Mouse (Mus musculus): ENCODE results near the gene Acsbg1. TPM values are rescaled to one million over a fixed set of nuclear protein-coding genes. Genes with fewer than 3 reads are reported as not detected.
A peak's percentile ranks its signal among the peaks of the same experiment; 100 is the strongest.

Acsbg1 gene
- polyA plus RNA-seq (2016; fragmentation: Nextera tagmentation; extraction: Ambion mirVana) = 10.7 and 11.7 TPM in 2 replicates

DNA sequence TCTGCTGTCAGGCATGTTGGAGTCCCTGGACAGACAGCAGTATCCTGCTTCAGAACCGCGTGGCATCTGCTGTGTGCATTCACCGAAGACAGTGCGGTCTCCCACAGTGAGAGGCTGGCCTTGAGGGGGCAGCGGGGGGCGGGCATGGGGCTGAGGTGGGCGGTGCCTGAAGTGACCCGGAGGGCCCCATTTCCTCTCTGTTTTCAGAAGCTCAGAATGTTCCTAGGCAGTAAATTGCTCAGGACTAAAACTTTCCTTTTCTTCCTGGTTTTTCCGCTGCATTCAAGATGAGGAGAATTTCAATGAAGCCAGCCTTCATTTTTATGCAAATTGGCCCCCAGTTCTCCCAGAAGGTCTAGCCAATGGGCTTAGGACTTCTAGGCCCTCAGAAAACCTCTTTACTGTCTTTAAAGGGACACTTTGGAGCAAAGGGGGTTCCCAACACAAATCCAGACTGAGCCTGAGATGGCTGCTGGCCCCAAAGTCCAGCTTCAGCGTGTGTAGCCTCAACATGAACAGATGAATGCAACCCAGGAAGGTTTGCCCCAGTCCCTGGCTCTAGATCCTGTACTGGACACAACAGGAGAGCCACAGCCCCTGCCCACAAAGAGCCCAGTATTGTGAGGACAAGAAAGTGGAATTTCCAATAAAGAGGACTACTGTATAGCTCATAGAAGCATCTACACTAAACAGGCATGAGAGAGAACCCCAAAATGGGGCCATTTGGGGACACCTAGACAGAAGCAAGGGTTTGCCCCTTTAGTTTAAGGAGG, at the start of gene Acsbg1:
Gene Acsbg1, minus strand, starts transcription at position 266 of the 773 bp plus-strand sequence.
- no peak within 1 kb of the TSS for H3K9ac ChIP-seq (replicated peaks)
- WGBS = 6% methylated on average over 10 of the region's 10 CpGs
- H3K27ac ChIP-seq (replicated peaks) = peak within 1 kb of the TSS; percentile 71
- peak within 1 kb of the TSS; percentile 51 for H3K4me2 ChIP-seq (replicated peaks)
- peaks cover 16% of the 10 kb centered on the region for H3K4me1 ChIP-seq
- H3K4me3 ChIP-seq = peak within 1 kb of the TSS; percentile 29
- H3K36me3 ChIP-seq = no peaks in the 10 kb centered on the region
- H3K9me3 ChIP-seq = no peaks in the 10 kb centered on the region
- ATAC-seq (ENCODE audit: low FRiP score, low read depth) = peak; percentile 80
- no peaks in the 10 kb centered on the region for H3K27me3 ChIP-seq

- peaks cover 2% of the 10 kb centered on the region; the same call in 1 of the 2 replicates for H3K27me3 ChIP-seq
- H3K4me3 ChIP-seq = no peak overlapping the region
- no peaks in the 10 kb centered on the region for H3K9me3 ChIP-seq
- H3K9ac ChIP-seq (replicated peaks) = no peak overlapping the region
- no peak overlapping the region for H3K4me2 ChIP-seq (replicated peaks)
- no peak overlapping the region for H3K27ac ChIP-seq (replicated peaks)
- WGBS = 88% methylated on average over 5 of the region's 5 CpGs
- H3K36me3 ChIP-seq = peaks cover 31% of the 10 kb centered on the region
- ATAC-seq (ENCODE audit: low FRiP score, low read depth) = no peak
- H3K4me1 ChIP-seq = 0 out of 2 replicates have a peak, but pooled peaks cover 6% of the 10 kb centered on the region
Observed at GRCm38 (mm10) chr9:54708085-54708484, 46.4 kb upstream of the Acsbg1 start.

DNA sequence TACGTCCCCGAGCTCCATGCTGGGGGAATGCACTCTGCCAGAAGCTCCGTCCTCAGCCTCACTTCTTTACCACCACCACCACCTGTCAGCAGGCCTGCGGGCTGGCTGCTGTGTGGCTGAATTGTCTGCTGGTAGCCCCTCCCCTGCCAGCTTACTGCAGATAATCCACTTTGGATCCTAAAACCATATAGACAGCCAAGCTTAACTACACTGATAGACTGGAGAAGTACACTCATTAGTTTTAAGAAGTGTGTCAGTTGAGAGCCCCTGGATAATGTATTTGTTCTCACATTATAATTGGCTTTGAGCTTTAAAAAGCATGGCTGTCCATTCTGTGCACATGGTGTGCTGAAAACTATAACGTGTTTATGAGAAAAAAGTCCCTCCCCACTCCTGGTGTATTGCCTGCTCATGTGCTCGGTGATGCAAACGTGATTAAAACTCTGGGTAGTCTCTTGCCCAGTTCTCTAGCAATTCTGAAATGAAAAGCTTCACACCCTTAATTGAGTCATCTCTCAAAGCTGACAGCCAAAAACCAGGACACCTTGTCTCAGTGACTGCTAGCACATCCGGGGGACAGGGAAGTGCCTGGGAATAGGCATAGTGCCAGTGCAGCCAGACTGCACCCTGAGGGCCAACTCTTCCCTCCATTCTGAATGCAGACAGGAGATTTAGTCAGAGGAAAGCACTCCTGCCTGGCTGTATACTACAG, 45.8 kb upstream of the Acsbg1 start:
- WGBS = 40% methylated on average over 8 of the region's 8 CpGs
- ATAC-seq (ENCODE audit: low FRiP score, low read depth) = no peak
- Histone ChIP-seq H3K36me3 (peaks cover 30% of the 10 kb centered on the region; the same call in 1 of the 2 replicates), H3K4me2 (replicated peaks) (no peak overlapping the region), H3K4me3 (no peak overlapping the region), H3K4me1 (0 out of 2 replicates have a peak, but pooled peaks cover 6% of the 10 kb centered on the region), H3K9me3 (no peaks in the 10 kb centered on the region), H3K27me3 (peaks cover 9% of the 10 kb centered on the region; the same call in 1 of the 2 replicates), H3K27ac (replicated peaks) (no peak overlapping the region), H3K9ac (replicated peaks) (no peak overlapping the region)

- H3K9me3 ChIP-seq = no peaks in the 10 kb centered on the region
- no peak overlapping the region for H3K9ac ChIP-seq (replicated peaks)
- H3K4me1 ChIP-seq = 0 out of 2 replicates have a peak, but pooled peaks cover 6% of the 10 kb centered on the region
- 0 out of 2 replicates have a peak, but pooled peaks cover 11% of the 10 kb centered on the region for H3K36me3 ChIP-seq
- no peak overlapping the region for H3K4me2 ChIP-seq (replicated peaks)
- no peak for ATAC-seq (ENCODE audit: low FRiP score, low read depth)
- H3K27ac ChIP-seq (replicated peaks) = no peak overlapping the region
- 63% methylated on average over 1 of the region's 1 CpGs for WGBS
- H3K4me3 ChIP-seq = no peak overlapping the region
- peaks cover 24% of the 10 kb centered on the region for H3K27me3 ChIP-seq
Observed at GRCm38 (mm10) chr9:54705561-54705960, 43.9 kb upstream of the Acsbg1 start.

GRCm38 (mm10) chr9:54704361-54704760, 42.7 kb upstream of the Acsbg1 start:
- H3K36me3 ChIP-seq = 0 out of 2 replicates have a peak, but pooled peaks cover 8% of the 10 kb centered on the region
- no peak overlapping the region for H3K4me3 ChIP-seq
- no peak overlapping the region for H3K4me2 ChIP-seq (replicated peaks)
- H3K4me1 ChIP-seq = peaks cover 14% of the 10 kb centered on the region; the same call in 1 of the 2 replicates
- H3K9me3 ChIP-seq = no peaks in the 10 kb centered on the region
- no peak overlapping the region for H3K9ac ChIP-seq (replicated peaks)
- WGBS = 84% methylated on average over 5 of the region's 5 CpGs
- peaks cover 35% of the 10 kb centered on the region for H3K27me3 ChIP-seq
- no peak for ATAC-seq (ENCODE audit: low FRiP score, low read depth)
- H3K27ac ChIP-seq (replicated peaks) = no peak overlapping the region

DNA sequence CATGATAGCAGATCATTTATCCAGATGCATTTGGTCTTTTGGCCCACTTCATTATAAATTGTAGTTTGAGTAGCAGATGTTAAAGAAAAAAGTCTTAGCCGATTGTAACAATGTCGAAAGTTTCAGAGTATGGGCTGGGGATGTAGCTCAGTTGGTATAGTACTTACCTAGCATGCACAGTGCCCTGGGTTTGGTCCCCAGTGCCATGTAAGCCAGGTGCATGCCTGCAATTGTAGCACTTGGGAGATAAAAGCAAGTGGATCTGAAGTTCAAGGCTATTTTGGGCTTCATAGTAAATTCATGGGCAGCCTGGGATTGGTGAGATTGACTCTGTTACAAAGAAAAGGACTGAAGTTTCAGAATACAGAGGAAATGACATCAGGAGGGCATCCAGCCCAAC, 40.9 kb upstream of the Acsbg1 start:
- ATAC-seq (ENCODE audit: low FRiP score, low read depth) = no peak
- H3K36me3 ChIP-seq = no peaks in the 10 kb centered on the region
- peaks cover 18% of the 10 kb centered on the region; the same call in 1 of the 2 replicates for H3K4me1 ChIP-seq
- H3K9me3 ChIP-seq = no peaks in the 10 kb centered on the region
- no peak overlapping the region for H3K4me2 ChIP-seq (replicated peaks)
- WGBS = 89% methylated on average over 2 of the region's 2 CpGs
- H3K4me3 ChIP-seq = no peak overlapping the region
- no peak overlapping the region for H3K9ac ChIP-seq (replicated peaks)
- H3K27ac ChIP-seq (replicated peaks) = no peak overlapping the region
- H3K27me3 ChIP-seq = peaks cover 52% of the 10 kb centered on the region

- H3K4me2 ChIP-seq (replicated peaks) = no peak overlapping the region
Observed at GRCm38 (mm10) chr9:54700746-54701145, 39.1 kb upstream of the Acsbg1 start.

DNA sequence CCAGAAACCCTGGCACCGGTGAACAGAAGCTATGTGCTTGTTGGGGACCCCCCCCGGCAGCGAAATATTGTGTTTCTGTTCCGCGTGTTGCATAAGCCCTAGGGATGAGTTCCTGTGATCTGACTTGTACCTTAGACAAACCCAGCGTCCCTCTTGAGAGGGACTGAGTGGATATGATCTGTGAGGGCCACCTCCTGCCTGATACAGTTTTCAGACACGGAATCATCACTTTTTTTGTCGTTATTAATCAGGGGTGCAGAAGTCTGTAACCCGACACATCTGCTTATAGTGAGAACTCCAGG, 38.5 kb upstream of the Acsbg1 start:
- no peak overlapping the region for H3K27ac ChIP-seq (replicated peaks)

More at GRCm38 (mm10) chr9:54700746-54701145, 39.1 kb upstream of the Acsbg1 start:
- H3K27me3 ChIP-seq = peaks cover 59% of the 10 kb centered on the region
- no peaks in the 10 kb centered on the region for H3K9me3 ChIP-seq
- 81% methylated on average over 7 of the region's 7 CpGs for whole genome bisulfite sequencing
- peaks cover 12% of the 10 kb centered on the region; the same call in 1 of the 2 replicates for H3K4me1 ChIP-seq
- H3K27ac ChIP-seq (replicated peaks) = no peak overlapping the region
- no peak overlapping the region for H3K4me3 ChIP-seq
- H3K9ac ChIP-seq (replicated peaks) = no peak overlapping the region
- no peak for ATAC-seq (ENCODE audit: low FRiP score, low read depth)
- no peaks in the 10 kb centered on the region for H3K36me3 ChIP-seq

DNA sequence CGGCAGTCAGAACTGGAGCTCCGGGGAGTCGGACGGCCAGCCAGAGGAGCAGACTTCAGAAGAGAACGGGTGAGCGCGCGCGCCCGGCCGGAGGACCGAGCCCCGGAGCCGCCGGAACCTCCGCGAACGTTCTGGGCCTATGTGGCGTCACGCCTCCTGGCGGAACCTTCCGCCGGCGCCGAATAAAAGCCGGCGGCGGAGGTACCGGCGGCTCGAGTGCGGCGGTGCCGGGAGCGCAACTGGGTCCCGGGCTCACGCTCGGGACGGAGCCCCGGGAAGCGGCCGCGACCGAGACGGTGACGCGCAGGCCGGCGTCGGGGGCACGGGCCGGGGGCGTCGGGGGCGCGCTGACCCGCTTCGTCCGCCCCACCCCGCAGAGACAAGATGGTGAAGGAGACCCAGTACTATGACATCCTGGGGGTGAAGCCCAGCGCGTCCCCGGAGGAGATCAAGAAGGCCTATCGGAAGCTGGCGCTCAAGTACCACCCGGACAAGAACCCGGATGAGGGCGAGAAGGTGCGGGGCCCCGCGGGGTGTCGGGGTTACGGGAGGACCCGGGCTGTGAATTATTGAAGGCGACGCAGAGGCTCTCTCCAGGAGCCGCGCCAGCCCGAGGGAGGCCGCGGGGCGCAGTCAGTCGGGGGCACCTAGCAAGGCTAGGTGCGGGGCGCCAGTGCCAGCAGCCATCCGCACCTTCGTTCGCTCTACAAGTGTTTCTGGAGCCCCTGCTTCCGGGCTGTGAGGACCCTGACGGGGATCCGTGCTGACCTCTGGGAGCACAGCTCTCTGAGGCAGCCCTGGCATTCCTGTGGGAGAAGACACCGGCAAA, 37.9 kb upstream of the Acsbg1 start:
- H3K4me2 ChIP-seq (replicated peaks) = peak overlapping the region; percentile 87
- H3K4me1 ChIP-seq = peaks cover 12% of the 10 kb centered on the region; the same call in 1 of the 2 replicates
- H3K9me3 ChIP-seq = no peaks in the 10 kb centered on the region
- no peak overlapping the region for H3K27ac ChIP-seq (replicated peaks)
- WGBS = under 1% methylated on average over 84 of the region's 92 CpGs
- H3K36me3 ChIP-seq = no peaks in the 10 kb centered on the region
- peaks cover 63% of the 10 kb centered on the region for H3K27me3 ChIP-seq
- H3K9ac ChIP-seq (replicated peaks) = peak overlapping the region; percentile 60
- peak overlapping the region; percentile 69 for H3K4me3 ChIP-seq
- peak; percentile 81 for ATAC-seq (ENCODE audit: low FRiP score, low read depth)

More for the DNA sequence above, 38.5 kb upstream of the Acsbg1 start:
- H3K36me3 ChIP-seq = no peaks in the 10 kb centered on the region
- H3K4me2 ChIP-seq (replicated peaks) = peak overlapping the region; percentile 87
- H3K27me3 ChIP-seq = peaks cover 62% of the 10 kb centered on the region
- peaks cover 12% of the 10 kb centered on the region; the same call in 1 of the 2 replicates for H3K4me1 ChIP-seq
- WGBS = 27% methylated on average over 9 of the region's 9 CpGs
- H3K9ac ChIP-seq (replicated peaks) = peak overlapping the region; percentile 60
- peak overlapping the region; percentile 69 for H3K4me3 ChIP-seq
- H3K9me3 ChIP-seq = no peaks in the 10 kb centered on the region
- no peak for ATAC-seq (ENCODE audit: low FRiP score, low read depth)

GRCm38 (mm10) chr9:54699087-54699344, 37.3 kb upstream of the Acsbg1 start:
- H3K9ac ChIP-seq (replicated peaks) = peak overlapping the region; percentile 60
- H3K27me3 ChIP-seq = peaks cover 63% of the 10 kb centered on the region
- no peaks in the 10 kb centered on the region for H3K36me3 ChIP-seq
- ATAC-seq (ENCODE audit: low FRiP score, low read depth) = peak; percentile 62
- no peaks in the 10 kb centered on the region for H3K9me3 ChIP-seq
- H3K4me1 ChIP-seq = peaks cover 12% of the 10 kb centered on the region; the same call in 1 of the 2 replicates
- H3K27ac ChIP-seq (replicated peaks) = no peak overlapping the region
- peak overlapping the region; percentile 69 for H3K4me3 ChIP-seq
- 6% methylated on average over 27 of the region's 27 CpGs for WGBS
- peak overlapping the region; percentile 87 for H3K4me2 ChIP-seq (replicated peaks)

DNA sequence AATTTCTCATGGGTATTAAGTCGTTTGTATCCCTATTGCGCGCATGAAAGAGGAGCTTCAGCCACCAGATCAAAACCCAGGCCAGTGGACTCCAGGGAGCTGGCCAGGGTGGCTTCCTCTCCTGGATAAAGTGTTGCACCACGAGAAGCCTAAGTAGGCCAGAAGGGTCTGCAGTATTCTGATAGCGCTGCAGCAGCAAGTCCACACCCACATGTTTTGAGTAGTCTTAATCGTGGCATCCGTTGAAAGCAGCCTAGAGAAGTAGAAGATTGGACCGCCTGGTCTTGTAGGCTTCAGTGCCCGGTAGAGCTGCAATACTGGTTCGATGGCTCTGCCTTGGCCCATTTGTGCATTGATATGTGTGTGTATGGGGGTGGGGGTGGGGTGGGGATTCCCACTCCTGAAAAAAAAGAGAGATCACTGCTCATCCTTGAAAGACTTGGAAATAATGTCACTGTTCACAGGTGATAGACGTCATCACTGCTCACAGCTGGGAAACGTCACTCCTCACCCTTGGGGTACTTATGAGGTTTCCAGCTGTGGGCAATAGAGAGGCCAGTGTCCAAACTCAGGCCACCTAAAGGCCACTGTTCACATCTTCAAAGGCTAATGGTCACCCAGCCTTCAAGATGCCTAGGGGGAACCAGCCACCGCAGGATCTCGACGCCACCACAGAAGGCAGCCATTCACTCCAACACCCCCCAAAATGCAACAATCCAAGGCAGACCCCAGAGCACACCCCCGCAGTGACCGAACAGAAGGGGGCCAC, 36.8 kb upstream of the Acsbg1 start, which contains the start of gene Dnaja4:
Gene Dnaja4, plus strand, starts transcription at position 556 of the 769 bp plus-strand sequence.
- no peaks in the 10 kb centered on the region for H3K9me3 ChIP-seq
- peak; percentile 44 for ATAC-seq (ENCODE audit: low FRiP score, low read depth)
- H3K36me3 ChIP-seq = no peaks in the 10 kb centered on the region
- peaks cover 12% of the 10 kb centered on the region; the same call in 1 of the 2 replicates for H3K4me1 ChIP-seq
- H3K27me3 ChIP-seq = peaks cover 63% of the 10 kb centered on the region
- H3K4me3 ChIP-seq = peak within 1 kb of the TSS; percentile 69
- H3K9ac ChIP-seq (replicated peaks) = peak within 1 kb of the TSS; percentile 60
- WGBS = 66% methylated on average over 17 of the region's 17 CpGs
- peak within 1 kb of the TSS; percentile 87 for H3K4me2 ChIP-seq (replicated peaks)
- H3K27ac ChIP-seq (replicated peaks) = no peak within 1 kb of the TSS
